Mouse (Mus musculus) retina, postnatal 1 day (tissue): Measurements from ENCODE around the gene Gm4216.
"Not testable (repeated sequence)": the region's sequence is repeated elsewhere in the genome, so short reads cannot be mapped to it uniquely, and the experiment has no call there.

Source experiments
- DNase-seq: peaks from one replicate; pipeline ENCODE4 v3.0.0-alpha.2; 2012

Gene Gm4216

DNA sequence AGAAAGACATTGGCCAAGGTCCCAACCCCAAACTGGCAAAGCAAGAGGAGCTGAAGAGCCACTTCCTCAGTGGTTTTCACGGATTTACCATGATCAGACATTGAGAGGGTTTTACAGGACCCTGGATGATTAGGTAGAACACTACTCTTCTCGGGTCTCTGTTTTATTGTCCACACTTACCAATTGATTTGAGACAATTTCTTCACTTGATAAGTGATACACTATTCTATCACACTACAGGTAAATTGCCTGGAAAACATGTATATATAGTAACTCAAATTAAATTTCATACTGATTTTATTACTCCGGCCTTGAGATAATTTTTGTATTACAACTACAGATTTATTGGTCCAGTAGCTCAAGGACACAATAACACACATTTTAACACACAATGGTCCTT lies at the start of gene Gm4216:
Gene Gm4216, minus strand, starts transcription at position 101 of the 400 bp plus-strand sequence.
- not testable (repeated sequence) for DNase-seq

DNA sequence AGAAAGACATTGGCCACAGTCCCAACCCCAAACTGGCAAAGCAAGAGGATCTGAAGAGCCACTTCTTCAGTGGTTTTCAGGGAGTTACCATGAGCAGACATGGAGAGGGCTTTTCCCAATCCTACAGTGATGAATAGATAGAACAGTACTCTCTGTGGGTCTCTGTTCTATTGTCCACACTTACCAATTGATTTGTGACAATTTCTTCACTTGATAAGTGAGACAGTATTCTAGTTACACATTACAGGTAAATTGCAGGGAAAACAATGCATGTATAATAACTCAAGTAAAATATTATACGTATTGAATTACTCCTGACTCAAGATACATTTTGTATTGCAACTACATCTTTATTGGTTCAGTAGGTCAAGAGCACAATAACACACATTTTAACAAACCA lies 47.6 kb upstream of the Gm4216 start, which contains the start of gene Gm8720:
Gene Gm8720, minus strand, starts transcription at position 101 of the 400 bp plus-strand sequence.
- not testable (repeated sequence) for DNase-seq

DNA sequence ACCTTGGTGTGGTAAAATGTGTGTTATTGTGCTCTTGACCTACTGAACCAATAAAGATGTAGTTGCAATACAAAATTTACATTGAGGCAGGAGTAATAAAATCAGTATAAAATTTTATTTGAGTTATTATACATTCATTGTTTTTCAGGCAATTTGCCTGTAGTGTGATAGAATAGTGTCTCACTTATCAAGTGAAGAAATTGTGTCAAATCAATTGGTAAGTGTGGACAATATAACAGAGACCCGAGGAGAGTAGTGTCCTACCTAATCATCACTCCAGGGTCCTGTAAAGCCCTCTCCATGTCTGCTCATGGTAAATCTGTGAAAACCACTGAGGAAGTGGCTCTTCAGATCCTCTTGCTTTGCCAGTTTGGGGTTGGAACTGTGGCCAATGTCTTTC lies 35.5 kb upstream of the Gm4216 start, which contains the start of gene Vmn1r163:
Gene Vmn1r163, plus strand, starts transcription at position 301 of the 400 bp plus-strand sequence.
- not testable (repeated sequence) for DNase-seq

DNA sequence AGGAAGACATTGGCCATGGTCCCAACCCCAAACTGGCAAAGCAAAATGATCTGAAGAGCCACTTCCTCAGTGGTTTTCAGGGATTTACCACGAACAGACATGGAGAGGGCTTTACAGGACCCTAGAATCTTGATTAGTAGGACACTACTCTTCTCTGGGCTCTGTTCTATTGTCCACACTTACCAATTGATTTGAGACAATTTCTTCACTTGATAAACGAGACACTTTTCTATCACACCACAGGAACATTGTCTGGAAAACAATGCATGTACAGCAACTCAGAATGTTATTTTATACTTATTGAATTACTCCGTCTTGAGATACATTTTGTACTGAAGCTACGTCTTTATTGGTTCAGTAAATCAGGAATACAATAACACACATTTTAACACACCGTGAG lies 35.1 kb downstream of the Gm4216 start, which contains the start of gene Gm4214:
Gene Gm4214, minus strand, starts transcription at position 101 of the 400 bp plus-strand sequence.
- DNase-seq: not testable (repeated sequence)
